Mouse (Mus musculus) kidney, postnatal 4 days (tissue): ENCODE results near the gene Ptchd3.

Source experiments
- DNase-seq, 2 experiments: peaks; one replicate each; pipeline ENCODE4 v3.0.0; 2021; ENCODE audit warnings: mixed read lengths in 2 of 2

The Ptchd3 gene

DNA sequence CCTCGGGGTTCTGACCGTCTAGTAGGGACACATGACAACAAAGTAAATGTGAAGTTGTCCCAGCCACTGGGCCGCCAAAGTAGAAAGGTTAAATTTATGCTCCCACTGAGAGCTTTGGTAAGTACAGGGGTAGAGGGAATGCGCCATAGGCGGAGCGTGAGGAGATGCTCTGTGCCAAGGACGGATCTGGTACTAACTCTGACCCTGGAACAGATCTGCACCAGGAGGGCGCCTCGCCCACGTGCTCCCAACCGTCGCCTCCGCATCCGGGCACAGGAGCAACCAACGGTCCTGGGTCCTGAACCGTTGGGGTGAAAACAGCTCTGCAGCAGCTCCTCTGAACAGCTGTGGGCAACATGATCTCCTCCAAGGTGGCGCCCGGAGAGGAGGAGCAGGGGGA lies at the start of gene Ptchd3:
Ptchd3 (plus strand) TSS at position 301 of the 400 bp plus-strand sequence.
- no peak for DNase-seq

DNA sequence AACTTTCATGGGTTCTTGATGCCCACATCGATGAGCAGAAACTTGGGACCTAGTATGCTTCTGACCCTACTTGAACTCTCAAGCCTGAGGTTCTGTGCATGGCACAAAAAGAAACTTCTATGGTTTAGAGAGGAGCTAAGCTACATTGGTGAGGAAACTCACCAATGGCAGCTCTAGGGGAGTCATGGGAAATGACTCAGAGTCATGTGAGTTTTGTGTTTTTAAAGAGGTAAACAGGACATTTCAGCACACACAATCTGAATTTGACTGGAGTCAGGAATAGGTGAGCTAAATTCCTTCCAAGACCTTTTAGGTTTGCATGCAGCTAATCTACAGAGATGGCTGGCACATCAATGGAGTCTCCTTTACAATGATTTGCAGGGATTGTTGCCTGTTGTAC lies 48.2 kb upstream of the Ptchd3 start:
- DNase-seq: no peak

DNA sequence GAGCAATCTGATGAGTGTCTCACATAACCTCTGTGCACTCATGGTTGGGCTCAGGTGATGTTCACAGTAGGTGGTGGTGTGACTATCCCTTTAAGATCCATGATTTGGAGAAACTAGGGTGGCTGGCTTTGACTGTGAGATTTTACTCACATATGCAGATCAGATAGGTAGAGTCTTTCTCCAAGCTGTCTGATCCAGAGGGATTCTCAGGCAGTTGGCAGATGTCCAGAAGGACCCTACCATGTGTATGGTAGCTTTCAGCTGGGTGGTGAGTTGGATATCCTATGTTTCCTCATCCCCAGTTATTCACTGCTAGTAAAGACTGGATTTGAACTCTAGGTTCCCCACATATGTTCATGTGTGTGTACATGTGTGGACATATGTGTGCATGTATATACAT lies 42.6 kb upstream of the Ptchd3 start:
- no peak for DNase-seq

DNA sequence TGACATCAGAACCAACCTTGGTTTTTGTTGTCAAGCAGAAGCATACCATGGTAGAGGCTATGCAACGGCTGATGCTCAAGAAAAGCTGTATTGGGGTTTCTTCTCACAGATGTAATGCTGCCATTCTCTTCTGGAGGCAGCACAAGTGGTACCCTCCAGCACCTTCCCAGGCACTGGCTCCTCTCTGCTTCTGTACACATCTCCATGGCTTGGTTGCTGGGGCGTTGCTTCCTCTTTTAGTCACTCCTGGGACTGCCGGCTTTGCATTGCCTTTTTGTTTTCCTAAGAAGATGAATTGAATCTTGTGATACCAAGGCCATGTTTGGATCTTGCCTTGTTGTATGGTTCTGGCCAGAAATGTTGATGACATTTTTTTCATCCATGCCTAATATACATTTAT lies 40.5 kb upstream of the Ptchd3 start:
- DNase-seq: no peak

DNA sequence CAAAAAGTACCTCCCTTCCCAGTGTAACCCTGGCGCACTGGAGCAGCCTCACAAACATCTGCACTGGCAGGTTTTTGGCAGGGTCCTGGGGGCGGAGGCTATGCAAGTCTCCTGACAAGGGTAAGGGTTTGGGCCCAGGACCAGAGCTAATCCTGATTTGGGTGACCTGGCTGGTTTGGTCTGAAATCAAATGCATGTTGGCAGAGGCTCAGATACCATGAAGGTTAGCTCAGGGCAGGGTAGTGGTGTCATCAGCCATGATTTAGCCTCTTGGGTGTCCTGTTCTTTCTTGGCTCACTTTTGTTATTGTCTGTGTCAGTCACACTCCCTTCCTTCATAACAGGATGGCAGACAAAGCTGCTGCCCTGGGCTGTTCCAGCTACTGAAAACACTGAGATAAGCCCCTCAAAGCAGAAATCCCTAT lies 39.4 kb upstream of the Ptchd3 start:
- peak; percentile 40 to 59 for DNase-seq

DNA sequence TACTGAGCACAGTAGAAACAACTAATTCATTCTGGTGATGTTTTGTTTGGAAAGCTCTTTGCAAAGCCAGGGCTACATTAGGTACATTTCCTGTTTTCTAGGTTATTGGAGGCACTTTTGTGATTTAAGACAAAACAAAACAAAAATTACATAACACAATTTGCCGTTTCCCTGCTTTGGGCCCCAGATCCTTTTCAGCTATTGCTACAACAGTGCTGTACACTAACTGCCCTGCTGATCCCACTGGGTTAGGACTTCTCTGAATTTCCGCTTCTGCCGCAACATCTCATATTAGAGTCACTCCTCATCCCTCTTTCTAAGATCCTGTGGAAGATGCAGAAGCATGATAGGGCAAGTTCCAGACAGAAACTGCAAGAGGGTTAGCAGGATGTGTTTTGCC lies 38.6 kb upstream of the Ptchd3 start:
- DNase-seq: no peak

DNA sequence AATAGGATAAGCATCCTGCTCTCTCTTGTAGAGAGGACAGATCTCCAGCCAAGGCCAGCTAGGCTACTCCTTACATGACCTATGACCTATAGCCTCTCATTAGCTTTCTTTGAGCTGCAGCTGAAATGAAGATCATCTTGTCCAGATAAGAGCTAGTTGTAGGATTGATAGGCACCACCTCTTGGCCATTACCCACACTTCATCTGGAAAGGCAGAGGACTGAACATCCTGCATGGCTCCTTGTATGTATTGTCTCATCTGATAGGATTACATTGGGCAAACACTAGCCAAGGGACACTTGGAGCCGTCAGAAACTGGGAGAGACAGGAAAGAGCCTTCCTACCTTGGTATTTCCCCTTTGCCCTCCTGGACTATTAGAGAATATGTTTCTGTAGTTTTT lies 38.1 kb upstream of the Ptchd3 start:
- DNase-seq: no peak

DNA sequence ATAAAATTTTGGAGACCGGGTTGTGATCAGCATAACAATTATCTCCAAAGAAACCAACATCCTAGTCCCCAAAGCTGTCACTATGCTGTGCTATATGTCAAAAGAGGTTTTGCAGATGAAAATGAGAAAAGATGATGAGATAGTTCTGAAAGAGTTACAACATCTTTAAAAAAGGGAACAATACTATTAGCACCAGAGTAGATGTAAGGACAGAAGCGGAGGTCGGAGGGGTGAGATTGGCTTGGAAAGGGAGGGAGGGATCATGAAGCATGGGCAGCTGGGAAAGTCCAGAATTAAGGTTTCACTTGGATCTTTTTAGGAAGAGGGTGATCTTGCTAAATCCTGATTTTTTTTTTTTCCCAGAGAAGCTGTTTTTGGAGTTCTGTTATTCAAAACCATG lies 36.5 kb upstream of the Ptchd3 start:
- DNase-seq: no peak

DNA sequence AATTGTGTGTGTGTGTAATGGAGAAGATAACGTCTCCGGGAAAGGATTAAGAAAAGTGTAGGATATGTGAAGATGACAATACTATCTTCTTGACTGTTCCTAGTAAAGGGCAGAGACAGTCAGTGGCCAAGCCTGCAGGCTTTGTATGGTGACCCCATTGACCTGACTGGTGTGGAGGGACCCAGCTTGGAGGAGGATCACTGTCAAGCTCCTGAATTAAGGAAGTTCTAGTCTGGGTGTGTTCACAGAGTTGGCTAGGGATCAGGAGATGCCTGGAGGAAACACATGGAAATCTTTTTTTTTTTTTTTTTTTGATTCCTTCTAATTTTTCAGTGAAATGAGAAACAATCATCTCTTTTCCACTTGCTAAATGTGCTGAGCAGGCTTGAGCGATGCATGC lies 35.9 kb upstream of the Ptchd3 start:
- DNase-seq: peak in 1 of 2 experiments; percentile 32

DNA sequence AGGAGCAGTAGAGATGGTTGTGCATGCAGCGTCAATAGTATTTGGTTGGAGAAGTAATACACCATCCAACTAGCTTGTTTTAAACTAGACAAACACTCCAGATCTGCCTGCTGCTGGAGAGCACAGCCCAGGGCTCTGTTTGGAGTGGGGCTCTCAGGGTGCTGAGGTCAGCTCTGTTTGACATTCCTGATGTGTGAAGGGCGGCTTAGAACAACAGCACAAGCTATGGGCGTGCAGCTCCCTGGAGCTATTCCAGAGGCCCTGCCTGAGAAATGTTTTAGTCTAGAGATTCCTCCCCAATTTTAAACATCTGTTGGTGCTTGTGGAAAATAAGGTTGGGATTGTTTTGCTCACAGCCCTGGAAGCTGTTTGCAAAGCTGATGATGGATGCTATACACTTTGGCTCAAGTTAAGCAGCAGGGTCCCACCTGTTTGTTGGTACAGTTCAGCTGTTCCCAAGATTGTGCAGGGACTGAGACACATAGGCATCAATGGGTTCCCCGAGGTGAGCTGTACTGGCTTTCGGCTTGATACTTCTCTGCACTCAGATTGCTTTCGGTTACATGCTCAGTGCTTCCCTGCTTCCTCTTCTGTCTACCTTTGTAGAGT lies 35.4 kb upstream of the Ptchd3 start:
- peak; percentile 67 to 80 for DNase-seq

DNA sequence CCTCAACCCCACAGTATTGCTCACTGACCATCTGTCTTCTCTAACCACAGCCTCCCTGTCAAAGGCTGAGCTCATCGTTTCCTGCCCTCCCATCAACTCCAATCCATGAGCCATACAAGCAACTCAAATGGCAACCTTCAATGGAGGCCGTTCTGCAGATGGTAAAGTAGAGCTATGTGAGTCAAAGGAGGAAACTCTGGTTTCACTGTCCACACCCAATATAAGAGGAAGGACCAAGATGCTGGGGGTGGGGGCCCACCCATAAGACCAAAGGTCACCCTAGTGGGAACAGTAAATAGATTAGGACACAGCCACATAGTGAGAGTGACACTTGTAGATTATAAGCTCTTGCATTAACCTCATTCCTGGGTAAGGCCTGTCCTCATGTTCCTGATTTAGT lies 34.1 kb upstream of the Ptchd3 start:
- DNase-seq: no peak

DNA sequence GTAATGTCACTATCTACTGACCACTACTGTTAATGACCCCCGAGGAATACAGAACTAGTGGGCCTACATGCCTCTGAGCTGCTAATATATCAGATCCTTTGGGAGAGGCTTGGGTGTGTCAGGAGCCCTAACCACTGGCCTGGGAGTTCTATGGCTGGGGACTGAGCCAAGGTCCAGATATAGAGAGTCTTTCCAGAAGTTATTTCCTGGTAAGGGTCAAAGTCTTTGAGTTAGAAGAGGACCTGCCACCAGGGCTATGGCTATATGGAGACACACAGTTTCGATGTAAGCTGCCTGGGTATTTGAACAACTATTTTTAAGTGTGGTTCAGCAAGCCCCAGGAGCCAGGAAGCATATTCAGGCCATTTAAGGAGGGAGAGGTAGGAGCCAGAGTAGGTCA lies 31.5 kb upstream of the Ptchd3 start:
- DNase-seq: no peak

DNA sequence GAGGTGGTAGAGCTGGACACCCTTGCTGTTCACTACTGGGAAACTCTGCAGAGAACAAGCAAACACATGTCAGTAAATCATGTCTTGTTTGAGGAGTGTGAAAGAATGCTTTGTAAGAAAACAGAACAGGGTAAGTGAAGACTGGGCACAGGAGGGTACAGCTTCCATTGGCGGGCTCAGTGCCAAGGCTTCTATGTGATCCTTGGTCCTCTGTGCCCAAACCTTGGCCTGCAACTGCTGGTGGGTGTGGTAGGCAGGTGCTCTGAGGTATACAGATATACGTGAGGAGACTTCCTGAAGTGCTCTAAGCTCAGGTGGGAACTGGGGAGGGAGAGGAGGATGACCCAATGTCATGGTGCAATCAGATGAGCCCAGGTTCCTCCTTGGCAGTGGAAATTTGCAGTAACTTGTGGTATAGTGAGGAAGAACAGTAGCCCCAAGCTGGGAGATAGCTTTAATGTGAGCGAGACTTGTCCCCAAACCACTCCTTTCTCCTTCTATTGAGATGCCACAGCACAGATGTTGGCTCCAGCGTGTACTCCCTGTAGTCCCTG lies 30.2 kb upstream of the Ptchd3 start:
- DNase-seq: peak; percentile 24 to 34

DNA sequence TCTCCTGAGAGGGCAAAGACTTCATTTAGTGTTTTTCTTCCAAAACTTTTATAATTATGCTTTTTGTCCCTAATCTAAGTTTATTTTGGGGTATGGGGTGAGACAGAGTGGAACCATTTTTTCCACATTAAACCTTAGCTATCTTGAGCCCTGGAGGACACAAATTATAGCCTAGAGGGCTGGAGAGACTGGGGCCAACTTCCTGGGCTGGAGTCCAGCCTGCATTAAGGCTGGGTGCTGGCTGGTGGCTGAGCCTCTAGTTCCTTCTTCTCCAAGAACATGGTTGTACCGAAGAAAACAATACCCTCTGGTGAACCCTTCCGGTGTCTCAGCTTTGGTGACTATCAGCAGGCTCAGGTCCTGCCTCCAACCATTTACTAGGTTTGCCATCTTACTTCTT lies 27.3 kb upstream of the Ptchd3 start:
- no peak for DNase-seq

DNA sequence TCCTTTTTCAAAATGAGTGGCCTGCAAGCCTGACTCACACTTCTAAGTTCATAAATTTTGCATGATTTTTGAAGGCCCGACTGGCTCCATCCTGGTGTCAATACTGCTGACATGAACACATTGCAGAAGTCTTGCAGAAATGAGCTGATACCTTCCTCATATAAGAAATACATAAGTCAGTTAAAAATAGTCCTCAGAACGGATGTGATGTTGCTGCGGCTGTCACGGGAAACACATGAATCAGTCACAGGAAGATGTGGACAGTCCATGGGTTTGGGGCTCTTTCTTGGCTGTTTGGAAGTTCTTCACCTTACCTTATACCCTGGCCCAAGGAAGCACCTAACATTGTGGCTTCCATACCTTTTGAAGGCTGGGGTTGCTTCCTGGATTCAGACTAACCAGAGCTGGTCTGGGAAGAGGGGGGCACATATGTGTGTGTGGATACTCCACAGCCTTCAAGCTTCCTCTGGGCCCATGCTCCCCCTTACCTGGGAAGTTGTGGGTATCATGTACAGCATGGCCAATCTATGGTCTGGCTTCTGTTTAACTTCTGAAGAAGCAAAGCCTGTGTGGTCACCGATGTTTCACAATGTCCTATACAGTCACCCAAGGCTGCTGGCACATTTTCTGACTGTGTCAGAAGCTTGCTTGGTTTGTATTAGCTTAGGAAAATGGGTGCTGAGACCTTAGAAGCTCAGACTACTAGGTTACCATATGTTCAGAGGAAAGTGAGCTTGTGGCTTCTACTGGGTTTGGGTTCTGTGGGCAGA lies 25.6 kb upstream of the Ptchd3 start:
- no peak for DNase-seq

DNA sequence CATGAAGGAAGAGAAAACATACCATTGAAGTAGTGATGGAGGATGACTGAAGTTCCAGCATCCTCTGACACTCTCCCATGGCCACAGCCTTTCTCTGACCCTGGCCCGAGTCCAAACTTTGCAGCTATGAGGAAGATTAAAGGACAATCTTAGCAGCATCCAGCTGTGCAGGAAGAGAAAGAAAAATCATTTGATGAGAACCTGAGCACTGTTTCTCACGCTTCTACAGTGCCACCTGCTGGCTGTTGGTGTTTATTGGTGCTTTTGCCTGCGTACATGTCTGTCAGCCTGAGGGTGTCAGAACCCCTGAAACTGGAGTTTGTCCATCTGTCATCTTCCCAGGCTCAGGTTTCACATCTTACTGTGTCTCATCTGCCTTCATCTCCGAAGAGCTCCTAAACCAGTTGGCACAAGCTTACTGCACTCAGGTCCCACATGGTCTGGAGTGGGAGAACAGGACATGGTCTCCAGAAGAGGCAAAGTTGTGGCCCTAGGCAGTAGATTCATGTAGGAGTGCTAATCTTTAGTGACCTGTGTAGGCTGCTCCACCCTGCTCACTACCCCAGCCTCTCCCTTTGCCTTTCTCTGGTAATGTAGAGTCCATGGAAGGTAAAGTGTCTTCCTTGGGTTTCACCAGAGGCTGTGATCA lies 21.7 kb upstream of the Ptchd3 start:
- DNase-seq: peak; percentile 92 to 93

DNA sequence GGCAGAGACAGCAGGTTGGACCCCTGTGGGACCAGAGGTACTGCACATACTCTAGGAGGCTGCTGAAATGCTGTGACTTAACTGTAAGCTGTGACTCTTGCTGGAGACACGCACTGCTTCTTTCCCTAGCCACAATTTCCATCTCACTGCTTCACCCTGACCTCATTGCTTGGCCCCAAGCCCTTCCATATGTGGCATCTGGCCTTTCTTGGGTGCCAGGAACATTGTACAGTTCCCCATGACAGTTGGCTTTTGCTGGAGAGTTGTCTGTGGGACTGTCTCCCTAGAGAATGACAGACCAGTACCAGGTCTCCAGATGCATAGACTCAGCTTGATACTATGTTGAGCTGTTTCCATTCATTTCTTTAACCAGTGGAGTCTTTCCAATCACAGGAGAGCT lies 21.2 kb upstream of the Ptchd3 start:
- DNase-seq: no peak

DNA sequence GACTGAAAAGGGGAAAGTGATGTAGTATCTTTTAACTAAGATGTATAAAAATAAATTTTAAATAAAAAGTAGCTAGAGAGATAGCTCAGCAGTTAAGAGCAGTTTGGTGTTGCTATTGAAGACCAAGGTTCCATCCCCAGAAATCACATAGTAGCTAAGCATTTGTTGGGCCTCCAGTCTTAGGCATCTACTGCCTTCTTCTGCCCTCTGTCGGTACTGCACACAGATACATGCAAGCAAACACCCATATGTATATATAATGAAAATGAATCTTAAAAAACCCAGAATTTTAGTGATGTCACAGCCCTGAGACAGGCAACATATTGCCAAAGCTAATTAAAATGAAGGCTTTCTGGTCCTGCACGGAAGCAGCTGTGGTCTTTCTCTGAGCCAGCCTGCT lies 15.9 kb downstream of the Ptchd3 start:
- DNase-seq: peak; percentile 15 to 35

DNA sequence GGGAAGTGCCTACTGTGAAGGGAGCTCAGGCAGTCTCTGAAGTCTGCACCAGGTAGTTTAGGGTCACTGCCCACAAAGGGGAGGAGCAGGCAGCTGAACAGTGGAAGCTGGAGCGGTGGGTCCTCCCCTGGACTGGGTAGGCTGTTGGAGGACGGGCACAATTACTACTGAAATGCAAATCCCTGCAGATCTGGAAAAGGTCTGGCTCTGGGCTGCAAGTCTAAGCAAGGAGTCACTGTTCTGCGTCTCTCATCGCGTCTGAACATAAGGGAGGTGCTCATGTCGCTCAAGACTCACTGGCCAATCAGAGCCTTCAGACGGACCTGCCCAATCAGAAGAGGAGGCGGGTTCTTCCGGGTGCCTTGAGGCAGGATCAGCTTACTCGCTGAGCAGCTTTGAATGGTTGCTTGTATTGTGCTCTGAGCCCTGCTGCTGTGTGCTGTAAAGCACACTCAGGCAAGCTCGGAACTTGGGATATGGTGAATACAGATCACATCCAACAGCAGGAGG lies 17.8 kb downstream of the Ptchd3 start:
- DNase-seq: peak; percentile 78 to 88
